Mouse (Mus musculus) embryonic facial prominence, embryonic 10.5 days (tissue): ENCODE results near the gene Abhd10. TPM values are rescaled to one million over a fixed set of nuclear protein-coding genes. Genes with fewer than 3 reads are reported as not detected.

Source experiments
- DNase-seq: peaks from one replicate; pipeline ENCODE4 v3.0.0-alpha.2; 2017; ENCODE audit warnings: low spot score
- H3K27ac ChIP-seq: fragments of 300-500 bp; sonication (generic); replicated peaks from 2 replicates; pipeline ENCODE4 v1.5.1; 2016; ENCODE audit warnings: mild to moderate bottlenecking
- H3K27me3 ChIP-seq: fragments of 300-500 bp; sonication (generic); replicated peaks from 2 replicates; pipeline ENCODE4 v1.6.1; 2016; ENCODE audit warnings: low read depth, mild to moderate bottlenecking; ENCODE audit not compliant: poor library complexity, severe bottlenecking
- H3K36me3 ChIP-seq: fragments of 300-500 bp; sonication (generic); replicated peaks from 2 replicates; pipeline ENCODE4 v1.6.1; 2016; ENCODE audit warnings: mild to moderate bottlenecking, moderate library complexity
- H3K4me1 ChIP-seq: fragments of 300-500 bp; sonication (generic); 2 replicates; pipeline ENCODE4 v1.6.1; 2016
- H3K4me3 ChIP-seq: fragments of 300-500 bp; sonication (generic); 2 replicates; pipeline ENCODE4 v1.5.1; 2016; ENCODE audit warnings: mild to moderate bottlenecking, moderate library complexity
- H3K9me3 ChIP-seq: fragments of 300-500 bp; sonication (generic); 2 replicates; pipeline ENCODE4 v1.6.1; 2016; ENCODE audit warnings: mild to moderate bottlenecking
- WGBS: fragments of 180-500 bp; shearing (Covaris S2); methylation state at CpG from one replicate; pipeline ENCODE4 v1.1.7; 2016; 5-methylcytosine and 5-hydroxymethylcytosine counted together
- polyA plus RNA-seq: library from polyadenylated mRNA; unstranded; fragments of >200 nt; fragmentation: Nextera tagmentation; extraction: Ambion mirVana; gene quantifications from 2 replicates; pipeline ENCODE4 v1.2.1, GENCODE M21; 2016

Gene Abhd10
- polyA plus RNA-seq, 1 experiment from 2014 or later = 43.8 TPM

DNA sequence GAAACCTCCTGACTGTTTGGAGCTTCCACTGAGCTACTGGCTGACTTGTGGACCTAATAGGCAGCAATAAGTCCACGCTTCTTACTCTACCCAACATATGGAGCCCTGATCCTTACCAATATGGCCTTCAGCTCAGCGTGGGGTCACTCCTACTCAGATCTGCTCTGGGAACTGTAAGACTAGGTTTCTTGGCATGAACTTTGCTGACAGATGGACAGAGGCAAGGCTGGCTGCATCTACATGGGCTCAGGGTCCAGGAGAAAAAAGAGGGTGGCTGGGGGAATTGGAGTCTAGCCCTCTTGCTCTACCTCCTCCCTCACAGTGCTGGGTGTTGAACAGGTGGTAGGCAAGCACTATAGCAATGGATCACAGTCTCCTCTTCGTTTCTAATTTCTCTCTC lies 55.9 kb downstream of the Abhd10 start:
- Histone ChIP-seq H3K36me3 (no peaks in the 10 kb centered on the region), H3K9me3 (no peaks in the 10 kb centered on the region), H3K4me1 (peaks cover 7% of the 10 kb centered on the region), H3K27ac (no peak overlapping the region), H3K27me3 (no peaks in the 10 kb centered on the region), H3K4me3 (no peak overlapping the region)
- 86% methylated on average over 3 of the region's 3 CpGs for WGBS
- DNase-seq = no peak

DNA sequence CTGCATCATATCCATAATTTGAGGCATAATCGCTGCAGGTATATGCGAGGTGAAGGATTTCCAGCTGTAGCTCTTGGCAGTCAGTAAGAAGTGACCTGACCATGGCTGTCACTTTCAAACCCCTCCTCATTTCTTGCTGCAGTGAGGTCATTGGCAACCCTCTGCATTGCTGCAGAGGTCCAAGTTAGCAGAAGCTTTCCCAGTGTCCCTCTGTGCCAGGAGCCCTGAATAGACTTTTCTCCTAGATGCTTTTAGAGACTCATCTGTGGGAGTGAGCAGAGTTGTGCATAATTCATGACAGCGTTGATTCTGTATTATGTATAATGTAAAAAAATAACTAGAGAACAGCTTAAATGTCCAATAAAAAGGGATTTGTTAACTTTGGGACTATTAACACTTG lies 57.5 kb downstream of the Abhd10 start:
- Histone ChIP-seq H3K27ac (no peak overlapping the region), H3K36me3 (no peaks in the 10 kb centered on the region), H3K27me3 (no peaks in the 10 kb centered on the region), H3K4me1 (peaks cover 4% of the 10 kb centered on the region), H3K4me3 (no peak overlapping the region), H3K9me3 (no peaks in the 10 kb centered on the region)
- no peak for DNase-seq
- WGBS = 68% methylated on average over 3 of the region's 3 CpGs

DNA sequence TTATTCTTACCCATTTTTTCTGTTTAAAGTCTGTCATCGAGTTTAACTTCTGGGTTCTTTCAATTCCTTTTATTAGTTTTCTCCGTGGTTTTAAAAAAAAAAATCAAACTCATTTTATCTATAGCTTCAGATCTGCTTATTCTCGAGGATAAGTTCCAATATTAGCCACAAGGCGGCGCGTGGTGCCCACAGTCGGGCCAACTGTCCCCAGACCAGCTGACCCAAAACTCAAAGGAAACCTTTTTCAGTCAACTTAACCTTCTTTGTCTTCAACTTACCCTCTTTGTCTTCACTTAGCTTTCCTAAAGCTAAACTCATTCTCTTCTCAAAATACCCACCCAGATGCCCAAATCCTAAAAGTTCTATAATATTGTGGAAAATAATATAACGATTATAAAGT lies 57.9 kb downstream of the Abhd10 start:
- no peak overlapping the region for H3K4me3 ChIP-seq

More for the DNA sequence above, 57.9 kb downstream of the Abhd10 start:
- no peak overlapping the region for H3K27ac ChIP-seq
- 15% methylated on average over 8 of the region's 8 CpGs for WGBS
- H3K27me3 ChIP-seq = no peaks in the 10 kb centered on the region
- H3K9me3 ChIP-seq = no peaks in the 10 kb centered on the region
- no peaks in the 10 kb centered on the region for H3K36me3 ChIP-seq
- no peaks in the 10 kb centered on the region for H3K4me1 ChIP-seq
- peak; percentile 75 for DNase-seq

Other genes starting within 250 kb of the Abhd10 start
- gene Gm609, start 250.0 kb downstream of the Abhd10 start, polyA plus RNA-seq = not detected in 2 replicates
- gene Gm17783, start 210.9 kb downstream of the Abhd10 start, polyA plus RNA-seq = not detected in 2 replicates
- gene Slc9c1, start 207.6 kb downstream of the Abhd10 start, polyA plus RNA-seq = not detected in 2 replicates
- gene Gcsam, start 132.6 kb downstream of the Abhd10 start, polyA plus RNA-seq = 0.10 TPM in 1 of 2 replicates, not detected in the other
- 0.09 TPM in 1 of 2 replicates, not detected in the other for gene BC016579, start 88.9 kb downstream of the Abhd10 start, polyA plus RNA-seq
- 0.15 and 0.21 TPM in 2 replicates for gene Tmprss7, start 49.3 kb downstream of the Abhd10 start, polyA plus RNA-seq
- gene Tagln3, start 18.3 kb downstream of the Abhd10 start, polyA plus RNA-seq = 88.6 and 91.5 TPM in 2 replicates
- gene Phldb2, start 210.6 kb upstream of the Abhd10 start, polyA plus RNA-seq = 44.9 and 46.2 TPM in 2 replicates